Mouse (Mus musculus) CH12.LX (cell line): Measurements from ENCODE around the gene Csrnp1.

Source experiments
- CTCF ChIP-seq, 2 experiments: IDR thresholded peaks in 1 of 2; conservative IDR thresholded peaks in 1 of 2; 2 replicates each; pipeline ENCODE4 v1.5.1; 2011 to 2012; ENCODE audit warnings: low read depth in 2 of 2, low read length in 2 of 2, improper control_type of control experiment in 1 of 2, inconsistent platforms in 1 of 2, mild to moderate bottlenecking in 1 of 2, moderate library complexity in 1 of 2
- MAX ChIP-seq: IDR thresholded peaks from 2 replicates; pipeline ENCODE4 v1.6.1; 2011; ENCODE audit warnings: low read length, improper control_type of control experiment
- POLR2A ChIP-seq: IDR thresholded peaks from 2 replicates; pipeline ENCODE4 v1.6.1; 2011; ENCODE audit warnings: low read depth, mild to moderate bottlenecking, improper control_type of control experiment, low read length
- POLR2AphosphoS2 ChIP-seq: IDR thresholded peaks from 2 replicates; pipeline ENCODE4 v1.6.1; 2011; ENCODE audit warnings: low read depth, low read length, improper control_type of control experiment
- UBTF ChIP-seq: IDR thresholded peaks from 2 replicates; pipeline ENCODE4 v1.6.1; 2012; ENCODE audit warnings: low read depth, mild to moderate bottlenecking, inconsistent platforms, low read length, improper control_type of control experiment, moderate library complexity
- USF1 ChIP-seq: IDR thresholded peaks from 2 replicates; pipeline ENCODE4 v1.6.1; 2014; ENCODE audit warnings: low read depth, mild to moderate bottlenecking, inconsistent platforms, low read length, improper control_type of control experiment
- USF2 ChIP-seq: conservative IDR thresholded peaks from 2 replicates; pipeline ENCODE4 v1.6.1; 2011; ENCODE audit warnings: low read depth, low read length, improper control_type of control experiment

DNA sequence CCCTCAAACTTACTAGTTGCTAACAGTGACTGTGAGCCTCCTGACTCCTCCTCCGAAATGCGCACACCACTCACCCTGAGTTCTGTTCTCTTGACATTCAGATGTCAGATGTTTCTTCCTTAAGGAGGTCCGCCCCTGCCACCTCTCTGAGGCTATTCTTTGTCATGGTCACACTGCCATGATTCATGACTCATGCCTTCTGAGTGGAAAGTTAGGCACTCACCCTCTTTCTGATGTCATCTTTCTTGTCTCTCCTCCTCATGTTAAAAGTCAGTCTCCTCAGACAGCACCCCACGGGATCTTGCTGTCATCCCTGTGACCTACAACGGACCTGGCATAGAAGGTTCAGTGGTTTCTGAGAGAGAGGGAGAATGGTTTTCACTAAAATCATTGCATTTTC is 28.3 kb upstream of the Csrnp1 start:
- no peak for TF ChIP-seq POLR2AphosphoS2
- TF ChIP-seq MAX, result no peak
- no peak for TF ChIP-seq USF1
- no peak for TF ChIP-seq CTCF (conservative IDR thresholded peaks at IDR 0.05 in 1 of 2, IDR thresholded peaks at IDR 0.05 in 1 of 2; ENCODE audit: low read depth in 2 of 2, low read length in 2 of 2)
- no peak for TF ChIP-seq POLR2A
- no peak for TF ChIP-seq UBTF
- TF ChIP-seq USF2, result no peak
